Mouse (Mus musculus) fat pad, adult 2 months (tissue): ENCODE measurements around the gene Plekha7.

Source experiments
- DNase-seq: peaks from one replicate; pipeline ENCODE4 v3.0.0-alpha.2; 2011; ENCODE audit warnings: low read depth, low spot score; ENCODE audit errors: extremely low read depth

Plekha7 gene

GRCm38 (mm10) chr7:116307871-116308631, at the start of gene Plekha7:
Plekha7 (minus strand) TSS chr7:116308376.
- DNase-seq, result peak; percentile 31

- peak; percentile 62 for DNase-seq
Observed at GRCm38 (mm10) chr7:116336226-116336625, 28.1 kb upstream of the Plekha7 start.

- DNase-seq, result no peak
Observed at GRCm38 (mm10) chr7:116335133-116335532, 27.0 kb upstream of the Plekha7 start.

GRCm38 (mm10) chr7:116334669-116335038, 26.5 kb upstream of the Plekha7 start:
- DNase-seq, result no peak

- no peak for DNase-seq
Observed at GRCm38 (mm10) chr7:116333713-116334668, 25.8 kb upstream of the Plekha7 start, which contains the start of gene Rps13. Rps13 (minus strand) TSS chr7:116334195.

GRCm38 (mm10) chr7:116331246-116331645, 23.1 kb upstream of the Plekha7 start:
- DNase-seq, result no peak

- no peak for DNase-seq
Observed at GRCm38 (mm10) chr7:116329858-116330257, 21.7 kb upstream of the Plekha7 start.

GRCm38 (mm10) chr7:116328777-116329176, 20.6 kb upstream of the Plekha7 start:
- DNase-seq, result no peak

GRCm38 (mm10) chr7:116327901-116328300, 19.7 kb upstream of the Plekha7 start:
- DNase-seq, result no peak

- no peak for DNase-seq
Observed at GRCm38 (mm10) chr7:116323331-116323964, 15.3 kb upstream of the Plekha7 start.

- no peak for DNase-seq
Observed at GRCm38 (mm10) chr7:116309456-116309855, 1.3 kb upstream of the Plekha7 start.

GRCm38 (mm10) chr7:116308632-116308991, 436 bp upstream of the Plekha7 start:
- DNase-seq, result no peak

- DNase-seq, result peak; percentile 23
Observed at GRCm38 (mm10) chr7:116307099-116307870, 891 bp downstream of the Plekha7 start.

GRCm38 (mm10) chr7:116306601-116307000, 1.6 kb downstream of the Plekha7 start:
- DNase-seq, result no peak

- no peak for DNase-seq
Observed at GRCm38 (mm10) chr7:116301661-116302311, 6.4 kb downstream of the Plekha7 start.

GRCm38 (mm10) chr7:116301144-116301543, 7.0 kb downstream of the Plekha7 start:
- DNase-seq, result no peak

- no peak for DNase-seq
Observed at GRCm38 (mm10) chr7:116298851-116299250, 9.3 kb downstream of the Plekha7 start.

GRCm38 (mm10) chr7:116298389-116298788, 9.8 kb downstream of the Plekha7 start:
- no peak for DNase-seq

- no peak for DNase-seq
Observed at GRCm38 (mm10) chr7:116294961-116295360, 13.2 kb downstream of the Plekha7 start.

GRCm38 (mm10) chr7:116292377-116292776, 15.8 kb downstream of the Plekha7 start:
- DNase-seq, result no peak
